Mouse (Mus musculus) lung, embryonic 14.5 days (tissue): ENCODE measurements around the gene Hba-a1. TPM values are rescaled to one million over a fixed set of nuclear protein-coding genes. Genes with fewer than 3 reads are reported as not detected.
"Not testable (repeated sequence)": the region's sequence is repeated elsewhere in the genome, so short reads cannot be mapped to it uniquely, and the experiment has no call there.

Experiments
- ATAC-seq: fragments of 200-750 bp; cut with Nextera tagmentation; 2 replicates; pipeline ENCODE4 v1.8.0; 2017; ENCODE audit warnings: mild to moderate bottlenecking, moderate TSS enrichment, moderate library complexity; ENCODE audit not compliant: insufficient read depth
- DNase-seq: peaks from one replicate; pipeline ENCODE4 v3.0.0-alpha.2; 2015
- H3K27ac ChIP-seq: fragments of 300-500 bp; sonication (generic); 2 replicates; pipeline ENCODE4 v1.5.1; 2014; ENCODE audit warnings: low read depth, mild to moderate bottlenecking, moderate library complexity
- H3K27me3 ChIP-seq: fragments of 300-500 bp; sonication (generic); 2 replicates; pipeline ENCODE4 v1.6.1; 2014; ENCODE audit warnings: low read length, control low read depth; ENCODE audit not compliant: insufficient read depth
- H3K36me3 ChIP-seq: fragments of 300-500 bp; sonication (generic); 2 replicates; pipeline ENCODE4 v1.6.1; 2014; ENCODE audit warnings: control low read depth; ENCODE audit not compliant: insufficient read depth
- H3K4me1 ChIP-seq: fragments of 300-500 bp; sonication (generic); 2 replicates; pipeline ENCODE4 v1.6.1; 2014; ENCODE audit warnings: antibody characterized with exemption, control low read depth; ENCODE audit not compliant: insufficient read depth
- H3K4me2 ChIP-seq: fragments of 300-500 bp; sonication (generic); 2 replicates; pipeline ENCODE4 v1.6.1; 2014; ENCODE audit warnings: mild to moderate bottlenecking
- H3K4me3 ChIP-seq: fragments of 300-500 bp; sonication (generic); 2 replicates; pipeline ENCODE4 v1.5.1; 2014; ENCODE audit warnings: low read depth, low read length
- H3K9ac ChIP-seq: fragments of 300-500 bp; sonication (generic); 2 replicates; pipeline ENCODE4 v1.6.1; 2014
- H3K9me3 ChIP-seq: fragments of 300-500 bp; sonication (generic); 2 replicates; pipeline ENCODE4 v1.6.1; 2016; ENCODE audit warnings: low read depth, low read length, control low read depth
- CTCF ChIP-seq: IDR thresholded peaks from 2 replicates; pipeline ENCODE4 v1.5.1; 2016; ENCODE audit warnings: antibody characterized with exemption, low read depth
- WGBS: fragments of 180-500 bp; shearing (Covaris S2); extraction: QIAGEN DNeasy Blood & Tissue Kit; methylation state at CpG from one replicate; pipeline ENCODE4 v1.1.7; 2014; 5-methylcytosine and 5-hydroxymethylcytosine counted together
- polyA plus RNA-seq: library from polyadenylated mRNA; unstranded; fragments of >200 nt; fragmentation: Nextera tagmentation; extraction: Ambion mirVana; gene quantifications from 2 replicates; pipeline ENCODE4 v1.2.1, GENCODE M21; 2014

The Hba-a1 gene
- 4,575 and 4,689 TPM in 2 replicates for polyA plus RNA-seq

- H3K4me2 ChIP-seq, H3K27ac ChIP-seq, H3K4me1 ChIP-seq, H3K4me3 ChIP-seq, H3K36me3 ChIP-seq, H3K9ac ChIP-seq, H3K9me3 ChIP-seq, DNase-seq: not testable (repeated sequence)
- 20% methylated on average over 1 of the region's 5 CpGs for WGBS
- H3K27me3 ChIP-seq: peaks cover 16% of the 10 kb centered on the region
- 0 out of 2 replicates have a peak, but pooled peaks have one; percentile 33 for ATAC-seq
Measured at GRCm38 (mm10) chr11:32283091-32283777, at the start of gene Hba-a1. TSS of gene Hba-a1 (plus strand) at chr11:32283511.

- Histone ChIP-seq H3K4me2 (no peak overlapping the region), H3K36me3 (peaks cover 81% of the 10 kb centered on the region), H3K9me3 (no peaks in the 10 kb centered on the region), H3K4me3 (no peak overlapping the region), H3K27me3 (no peaks in the 10 kb centered on the region), H3K4me1 (peaks cover 9% of the 10 kb centered on the region), H3K27ac (no peak overlapping the region), H3K9ac (no peak overlapping the region)
- no peak for ATAC-seq
- 92% methylated on average over 3 of the region's 3 CpGs for WGBS
- DNase-seq: no peak
- TF ChIP-seq CTCF: no peak
Measured at GRCm38 (mm10) chr11:32233895-32234294, 49.4 kb upstream of the Hba-a1 start.

- peaks cover 9% of the 10 kb centered on the region for H3K4me1 ChIP-seq
- DNase-seq (no peak), ATAC-seq (no peak)
- no peak overlapping the region for H3K9ac ChIP-seq
- peaks cover 80% of the 10 kb centered on the region for H3K36me3 ChIP-seq
- 83% methylated on average over 6 of the region's 6 CpGs for WGBS
- H3K4me3 ChIP-seq: no peak overlapping the region
- TF ChIP-seq CTCF: no peak
- H3K27me3 ChIP-seq: no peaks in the 10 kb centered on the region
- no peaks in the 10 kb centered on the region for H3K9me3 ChIP-seq
- H3K27ac ChIP-seq: peak overlapping the region; percentile 54; the same call in 1 of the 2 replicates
- H3K4me2 ChIP-seq: no peak overlapping the region
Measured at GRCm38 (mm10) chr11:32234816-32235485, 48.4 kb upstream of the Hba-a1 start.

- DNase-seq (peak; percentile 92), ATAC-seq (peak; percentile 70)
- Histone ChIP-seq H3K36me3 (peaks cover 80% of the 10 kb centered on the region), H3K27me3 (no peaks in the 10 kb centered on the region), H3K9ac (no peak overlapping the region), H3K9me3 (no peaks in the 10 kb centered on the region), H3K4me3 (no peak overlapping the region), H3K4me2 (no peak overlapping the region), H3K4me1 (peaks cover 9% of the 10 kb centered on the region), H3K27ac (no peak overlapping the region; the same call in 1 of the 2 replicates)
- TF ChIP-seq CTCF: no peak
- WGBS: 30% methylated on average over 3 of the region's 3 CpGs
Measured at GRCm38 (mm10) chr11:32235646-32236045, 47.7 kb upstream of the Hba-a1 start.

- Histone ChIP-seq H3K4me1 (peaks cover 9% of the 10 kb centered on the region), H3K27ac (peak overlapping the region; percentile 30; the same call in 1 of the 2 replicates), H3K4me2 (no peak overlapping the region), H3K36me3 (peaks cover 79% of the 10 kb centered on the region), H3K9ac (no peak overlapping the region), H3K9me3 (no peaks in the 10 kb centered on the region), H3K4me3 (no peak overlapping the region), H3K27me3 (no peaks in the 10 kb centered on the region)
- WGBS: 54% methylated on average over 2 of the region's 2 CpGs
- TF ChIP-seq CTCF: no peak
- 0 out of 2 replicates have a peak, but pooled peaks have one; percentile 6 for ATAC-seq
- DNase-seq: no peak
Measured at GRCm38 (mm10) chr11:32236132-32236531, 47.2 kb upstream of the Hba-a1 start.

- Histone ChIP-seq H3K27ac (no peak overlapping the region), H3K4me2 (no peak overlapping the region), H3K27me3 (no peaks in the 10 kb centered on the region), H3K36me3 (peaks cover 78% of the 10 kb centered on the region), H3K4me1 (peaks cover 9% of the 10 kb centered on the region), H3K9me3 (no peaks in the 10 kb centered on the region), H3K9ac (no peak overlapping the region), H3K4me3 (no peak overlapping the region)
- WGBS: 58% methylated on average over 9 of the region's 9 CpGs
- DNase-seq (peak; percentile 82), ATAC-seq (no peak)
- TF ChIP-seq CTCF: peak; percentile 78
Measured at GRCm38 (mm10) chr11:32236712-32237410, 46.5 kb upstream of the Hba-a1 start.

- Histone ChIP-seq H3K27me3 (no peaks in the 10 kb centered on the region), H3K4me1 (peaks cover 9% of the 10 kb centered on the region), H3K27ac (no peak overlapping the region), H3K4me2 (no peak overlapping the region), H3K36me3 (peaks cover 73% of the 10 kb centered on the region), H3K9me3 (no peaks in the 10 kb centered on the region), H3K4me3 (no peak overlapping the region), H3K9ac (no peak overlapping the region)
- no peak for TF ChIP-seq CTCF
- WGBS: 80% methylated on average over 3 of the region's 3 CpGs
- DNase-seq (no peak), ATAC-seq (no peak)
Measured at GRCm38 (mm10) chr11:32237411-32237795, 45.9 kb upstream of the Hba-a1 start.
